Mouse (Mus musculus): ENCODE results near the gene 4930558K02Rik. TPM values are rescaled to one million over a fixed set of nuclear protein-coding genes. Genes with fewer than 3 reads are reported as not detected.

The 4930558K02Rik gene
- polyA plus RNA-seq (2012; rRNA removed; ENCODE audit: low replicate concordance) = not detected in 2 replicates

DNA sequence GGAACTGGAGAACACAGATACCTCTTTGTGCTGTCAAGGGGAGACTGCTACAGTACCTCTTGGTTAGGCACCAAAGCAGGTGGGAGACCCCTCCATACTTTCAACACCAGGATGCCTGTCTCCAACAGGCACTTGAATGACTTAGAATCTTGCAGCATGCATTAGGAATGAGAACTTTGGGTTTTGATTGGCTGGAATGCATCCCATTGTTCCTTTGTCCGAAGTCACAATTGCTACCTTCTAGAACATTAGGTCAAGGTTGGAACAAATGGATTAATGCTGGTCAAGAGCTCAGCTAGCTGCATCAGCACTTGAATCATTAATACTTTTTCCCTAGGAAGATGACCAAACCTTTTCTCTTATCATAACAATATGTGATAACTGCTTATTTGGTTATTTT, at the start of gene 4930558K02Rik:
Gene 4930558K02Rik, minus strand, starts transcription at position 101 of the 400 bp plus-strand sequence.

GRCm38 (mm10) chr1:161968589-161969407, 10.6 kb downstream of the 4930558K02Rik start, which contains the start of gene Pigc:
Pigc (plus strand) TSS chr1:161969186.

Other genes starting within 250 kb of the 4930558K02Rik start
- 0.13 and 0.45 TPM in 2 replicates for gene Fasl, start 191.1 kb downstream of the 4930558K02Rik start, polyA plus RNA-seq (2012; rRNA removed; ENCODE audit: low replicate concordance)
- gene Suco, start 103.0 kb downstream of the 4930558K02Rik start, polyA plus RNA-seq (2012; rRNA removed; ENCODE audit: low replicate concordance) = 0.74 and 0.88 TPM in 2 replicates
- 11.5 and 16.2 TPM in 2 replicates for gene Pigc, start 10.4 kb downstream of the 4930558K02Rik start, polyA plus RNA-seq (2012; rRNA removed; ENCODE audit: low replicate concordance)

Data from duodenum, adult 2 months (tissue).